Mouse (Mus musculus): Measurements from ENCODE around the gene Thoc2.

DNA sequence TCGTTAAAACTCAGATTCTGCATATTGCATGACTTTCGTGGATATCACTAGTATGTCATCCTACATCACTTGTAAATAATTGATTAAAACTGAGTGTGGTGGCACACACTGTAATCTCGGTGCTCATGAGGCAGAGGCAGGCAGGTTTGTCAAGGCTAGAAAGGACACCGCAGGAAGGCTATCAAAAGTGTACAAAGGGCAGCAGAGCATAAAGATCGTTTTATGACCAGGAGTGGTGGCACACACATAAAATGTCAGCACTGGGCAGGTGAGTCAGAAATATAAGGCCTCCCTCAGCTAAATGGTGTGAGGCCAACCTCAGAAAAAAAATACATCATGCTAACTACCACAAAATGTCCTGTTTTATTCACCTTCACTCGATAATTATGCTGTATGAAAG is 127.2 kb downstream of the Thoc2 start:
- TF ChIP-seq SMC3 (IDR thresholded peaks at IDR 0.05; ENCODE audit: low read depth, low read length) (no peak), ZKSCAN1 (IDR thresholded peaks at IDR 0.05; ENCODE audit: low read depth, low read length) (no peak), UBTF (IDR thresholded peaks at IDR 0.05; ENCODE audit: borderline replicate concordance, insufficient read depth, low read depth, low read length) (no peak), MAX (IDR thresholded peaks at IDR 0.05; ENCODE audit: low read length) (no peak), POLR2A (IDR thresholded peaks at IDR 0.05; ENCODE audit: control insufficient read depth in 1 of 2, insufficient read depth in 1 of 2, low read depth in 1 of 2, low read length in 2 of 2, poor library complexity in 1 of 2) (no peak), GATA1 (IDR thresholded peaks at IDR 0.05; ENCODE audit: low read depth, low read length) (no peak), E2F4 (IDR thresholded peaks at IDR 0.05; ENCODE audit: borderline replicate concordance, low read depth, low read length) (no peak), CTCF (IDR thresholded peaks at IDR 0.05 in 2 of 3, conservative IDR thresholded peaks at IDR 0.05 in 1 of 3; ENCODE audit: control insufficient read depth in 1 of 3, insufficient read depth in 1 of 3, low read depth in 2 of 3, low read length in 3 of 3, poor library complexity in 1 of 3, severe bottlenecking in 1 of 3) (no peak), ZC3H11A (IDR thresholded peaks at IDR 0.05; ENCODE audit: low read depth, low read length) (no peak), TBP (IDR thresholded peaks at IDR 0.05; ENCODE audit: low read depth, low read length) (no peak), MYB (IDR thresholded peaks at IDR 0.05; ENCODE audit: low read depth, low read length) (no peak), POLR2AphosphoS5 (IDR thresholded peaks at IDR 0.05; ENCODE audit: borderline replicate concordance, low read depth, low read length) (no peak)

Data from MEL (cell line).